Comparison of ENCODE assay signal across 12 mouse cellular contexts in the genomic region with DNA sequence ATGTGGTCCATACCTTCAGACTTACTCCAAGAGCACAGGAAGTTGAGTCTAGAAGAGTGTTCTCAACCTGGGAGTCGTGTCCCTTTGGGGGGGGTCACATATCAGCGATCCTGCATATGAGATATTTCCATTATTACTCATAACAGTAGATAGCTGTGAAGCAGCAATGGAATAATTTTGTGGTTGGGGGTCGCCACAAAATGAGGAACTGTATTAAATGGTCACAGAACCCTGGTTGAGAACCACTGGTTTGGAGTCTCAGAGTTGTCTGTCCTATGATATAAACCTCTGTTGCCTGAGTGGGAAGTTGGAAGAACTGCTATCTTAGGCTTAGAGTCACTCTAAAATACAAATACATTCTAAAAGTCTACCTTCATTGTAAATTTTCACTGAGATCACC. TPM values are rescaled to one million over a fixed set of nuclear protein-coding genes. Genes with fewer than 3 reads are reported as not detected.
DNase-seq lines count a peak whose midpoint lies in the region; ATAC-seq lines count a peak whose summit lies in the region.
"Had no signal": no experiment of that assay in that cellular context is flagged by ENCODE, and none has a peak within 500 bp of the region (broad histone marks: within the 10 kb centered on the region; RNA-seq: fewer than 3 reads in every experiment).

No protein-coding gene starts in this region.

- no peak overlapping the region for H3K27ac ChIP-seq in heart, embryonic 10.5 days
- H3K27ac ChIP-seq in kidney, embryonic 14.5 days (ENCODE audit: low read depth, low read length): no peak overlapping the region
- no peak overlapping the region for H3K27ac ChIP-seq in neural tube, embryonic 11.5 days (ENCODE audit: low read depth, low read length)
- H3K27ac ChIP-seq: limb, embryonic 13.5 days had no signal

- WGBS in heart, embryonic 10.5 days: 49% methylated on average over 3 of the region's 3 CpGs
- 57% methylated on average over 3 of the region's 3 CpGs for WGBS in kidney, embryonic 14.5 days
- 52% methylated on average over 3 of the region's 3 CpGs for WGBS in neural tube, embryonic 11.5 days

- DNase-seq in heart, embryonic 10.5 days (ENCODE audit: low spot score): peak; percentile 77
- DNase-seq in heart, postnatal 4 days: no peak
- DNase-seq in kidney, adult 11 months: no peak
- DNase-seq in neural tube, embryonic 11.5 days (ENCODE audit: low spot score): no peak
- no peak for DNase-seq in neural tube, embryonic 10.5 days (ENCODE audit: extremely low spot score, low spot score)
- peak; percentile 8 for DNase-seq in splenic B cell, adult 2 months (ENCODE audit: low read depth, low spot score)
- DNase-seq in frontal cortex, adult 2 months (ENCODE audit: extremely low spot score in 1 of 2, low spot score in 1 of 2): no peak
- DNase-seq: cerebellum, adult 11 months; kidney, postnatal 25 days had no signal

- no peak overlapping the region for H3K9ac ChIP-seq in kidney, embryonic 14.5 days (ENCODE audit: low read depth, low read length)
- no peak overlapping the region for H3K9ac ChIP-seq in neural tube, embryonic 11.5 days (ENCODE audit: low read length)
- H3K9ac ChIP-seq: limb, embryonic 13.5 days had no signal

- H3K4me3 ChIP-seq in heart, embryonic 10.5 days: no peak overlapping the region
- H3K4me3 ChIP-seq in kidney, embryonic 14.5 days (ENCODE audit: low read length): no peak overlapping the region
- no peak overlapping the region for H3K4me3 ChIP-seq in neural tube, embryonic 11.5 days (ENCODE audit: low read depth, low read length)
- H3K4me3 ChIP-seq: limb, embryonic 13.5 days had no signal

- no peak overlapping the region for H3K4me2 ChIP-seq in kidney, embryonic 14.5 days (replicated peaks; ENCODE audit: low read depth, low read length)
- H3K4me2 ChIP-seq in neural tube, embryonic 11.5 days (ENCODE audit: low read depth): no peak overlapping the region
- H3K4me2 ChIP-seq: limb, embryonic 13.5 days had no signal

- H3K4me1 ChIP-seq in heart, embryonic 10.5 days: no peaks in the 10 kb centered on the region
- no peaks in the 10 kb centered on the region for H3K4me1 ChIP-seq in kidney, embryonic 14.5 days (ENCODE audit: control insufficient read depth, insufficient read depth, low read length)
- no peaks in the 10 kb centered on the region for H3K4me1 ChIP-seq in neural tube, embryonic 11.5 days (ENCODE audit: control insufficient read depth, insufficient read depth, low read length)
- H3K4me1 ChIP-seq: limb, embryonic 13.5 days had no signal

- H3K27me3 ChIP-seq in heart, embryonic 10.5 days (ENCODE audit: insufficient read depth, poor library complexity, severe bottlenecking): no peaks in the 10 kb centered on the region
- H3K27me3 ChIP-seq in kidney, embryonic 14.5 days (ENCODE audit: control insufficient read depth, insufficient read depth, low read length): no peaks in the 10 kb centered on the region
- no peaks in the 10 kb centered on the region for H3K27me3 ChIP-seq in neural tube, embryonic 11.5 days (ENCODE audit: control insufficient read depth, insufficient read depth, low read length)
- no peaks in the 10 kb centered on the region for H3K27me3 ChIP-seq in splenic B cell, adult 2 months (ENCODE audit: control insufficient read depth, insufficient read depth, low read length, poor library complexity, severe bottlenecking)
- H3K27me3 ChIP-seq: limb, embryonic 13.5 days had no signal

- no peaks in the 10 kb centered on the region for H3K36me3 ChIP-seq in heart, embryonic 10.5 days
- H3K36me3 ChIP-seq in kidney, embryonic 14.5 days (ENCODE audit: control insufficient read depth, insufficient read depth, low read length): no peaks in the 10 kb centered on the region
- H3K36me3 ChIP-seq in neural tube, embryonic 11.5 days (ENCODE audit: control insufficient read depth, insufficient read depth, low read length): no peaks in the 10 kb centered on the region
- H3K36me3 ChIP-seq in splenic B cell, adult 2 months (ENCODE audit: control insufficient read depth, insufficient read depth, low read length, poor library complexity, severe bottlenecking): no peaks in the 10 kb centered on the region
- H3K36me3 ChIP-seq: limb, embryonic 13.5 days had no signal

- ATAC-seq in kidney, embryonic 14.5 days (ENCODE audit: low FRiP score, low TSS enrichment): 0 out of 2 replicates have a peak, but pooled peaks have one; percentile 11
- peak; percentile 21; the same call in 1 of the 2 replicates for ATAC-seq in neural tube, embryonic 11.5 days (ENCODE audit: insufficient read depth, low FRiP score, low TSS enrichment)

- peaks cover 54% of the 10 kb centered on the region for H3K9me3 ChIP-seq in heart, embryonic 10.5 days
- H3K9me3 ChIP-seq in kidney, embryonic 14.5 days (ENCODE audit: control insufficient read depth, low read length): peaks cover 47% of the 10 kb centered on the region
- H3K9me3 ChIP-seq in neural tube, embryonic 11.5 days (ENCODE audit: control insufficient read depth, low read length): peaks cover 46% of the 10 kb centered on the region

RNA-seq across cellular contexts. Expression of a gene that starts 32.4 kb away (rescaled TPM):
- polyA plus RNA-seq in heart, embryonic 10.5 days (2016; fragmentation: Nextera tagmentation; extraction: Ambion mirVana): 0.11 and 0.15 TPM in 2 replicates
- not detected for total RNA-seq in heart, postnatal 4 days (2021)
- polyA plus RNA-seq in kidney, embryonic 14.5 days (2014; fragmentation: Nextera tagmentation; extraction: Ambion mirVana): not detected in 2 replicates
- polyA plus RNA-seq in neural tube, embryonic 11.5 days (2014; fragmentation: Nextera tagmentation; extraction: Ambion mirVana): not detected in 2 replicates
- polyA plus RNA-seq in frontal cortex, adult 2 months (2012; rRNA removed): 0.02 TPM in 2 replicates
- polyA plus RNA-seq: heart, embryonic 16.5 days; limb, embryonic 13.5 days had no signal

RNA-seq across cellular contexts. Expression of a gene that starts 32.5 kb away (rescaled TPM):
- polyA plus RNA-seq in heart, embryonic 10.5 days (2016; fragmentation: Nextera tagmentation; extraction: Ambion mirVana): 143 and 155 TPM in 2 replicates
- total RNA-seq in heart, postnatal 4 days (2021): 100 to 1,000 TPM in 1 of 2 experiments, 10 to 100 TPM in 1; 97.1 to 100 TPM
- 98.2 and 175 TPM in 2 replicates for polyA plus RNA-seq in kidney, embryonic 14.5 days (2014; fragmentation: Nextera tagmentation; extraction: Ambion mirVana)
- polyA plus RNA-seq in neural tube, embryonic 11.5 days (2014; fragmentation: Nextera tagmentation; extraction: Ambion mirVana): 136 and 141 TPM in 2 replicates
- polyA plus RNA-seq in frontal cortex, adult 2 months (2012; rRNA removed): 56.1 and 61.2 TPM in 2 replicates

Comparison
In these comparisons a context has a peak if more than half of its experiments do, and no peak if none do; other contexts are left out.
1. DNase-seq: peak in heart, embryonic 10.5 days (single experiment) and splenic B cell, adult 2 months (single experiment); none in heart, postnatal 4 days (single experiment), kidney, adult 11 months (single experiment), neural tube, embryonic 11.5 days (single experiment), neural tube, embryonic 10.5 days (single experiment) and frontal cortex, adult 2 months (0 of 2).